Mouse (Mus musculus): ENCODE measurements around the gene Nudt19.

DNA sequence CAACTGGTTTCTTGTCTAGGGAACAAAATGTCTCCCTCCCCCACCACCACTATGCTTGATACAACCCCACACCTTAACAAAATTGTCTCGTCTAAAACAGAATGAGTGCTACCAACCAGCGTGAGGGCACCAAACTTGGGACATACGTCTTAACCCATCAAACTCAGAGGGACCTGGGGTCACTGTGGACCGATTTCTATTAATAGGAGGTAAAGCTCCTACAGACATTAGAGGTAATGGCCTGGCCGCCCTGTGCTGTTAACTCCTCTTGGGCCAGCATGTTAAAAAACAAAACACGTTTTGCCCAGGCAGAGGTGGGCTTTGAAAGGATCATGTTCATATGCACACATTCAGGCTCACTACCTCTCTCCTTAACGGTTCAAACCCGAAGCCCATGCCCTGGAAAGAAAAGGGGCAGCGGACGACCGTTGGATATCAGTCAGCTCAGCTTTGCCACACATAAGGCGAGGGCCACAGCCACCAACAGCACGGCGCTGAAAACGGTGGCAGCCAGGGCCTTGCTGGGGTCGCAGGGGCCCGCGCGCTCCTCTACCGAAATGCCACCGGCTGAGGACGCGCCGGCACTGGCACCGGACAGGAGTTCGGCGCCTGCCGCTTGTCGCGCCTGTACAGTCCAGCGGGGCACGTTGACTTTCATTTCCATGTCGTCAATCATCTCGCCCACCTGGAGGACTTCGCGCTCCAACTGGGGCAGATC lies 28.1 kb upstream of the Nudt19 start:
- no peak for TF ChIP-seq TAL1 (IDR thresholded peaks at IDR 0.05; ENCODE audit: low read length)
- no peak for TF ChIP-seq GATA1 (IDR thresholded peaks at IDR 0.05; ENCODE audit: low read length)

All from erythroblast, embryonic 14.5 days (primary cell).